Mouse (Mus musculus): ENCODE measurements at regions not wholly inside any gene's neighbourhood (a gene's known extent, or its start where the extent isn't known, plus 50 kb on each side); places are given as distances from the start of the nearest gene placed in this dataset.

DNA sequence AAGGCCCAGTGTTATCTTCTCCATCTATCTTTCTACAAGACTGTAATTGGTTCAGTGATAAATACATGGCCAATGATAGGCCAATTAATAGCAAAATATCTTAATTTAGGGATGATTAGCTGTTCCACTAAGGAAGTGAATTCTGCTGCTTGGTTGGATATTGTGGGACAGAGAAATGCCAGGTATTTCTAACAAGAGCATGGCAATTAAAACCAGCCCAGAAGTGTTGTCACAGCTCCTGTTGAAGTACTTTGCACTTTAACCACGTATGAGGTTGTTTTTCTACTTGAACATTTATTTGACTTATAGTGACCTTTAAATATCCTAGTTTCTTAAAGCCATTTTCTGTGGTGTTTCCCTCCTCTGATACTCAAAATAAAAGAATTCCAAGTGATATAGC, 65.7 kb upstream of the Acsl4 start:
- Histone ChIP-seq H3K4me1 (ENCODE audit: insufficient read depth, low read length) (no peaks in the 10 kb centered on the region), H3K4me3 (ENCODE audit: low read length) (no peak overlapping the region), H3K36me3 (ENCODE audit: insufficient read depth, low read length) (no peaks in the 10 kb centered on the region), H3K27me3 (ENCODE audit: insufficient read depth, low read length) (no peaks in the 10 kb centered on the region), H3K27ac (no peak overlapping the region), H3K9me3 (ENCODE audit: low read length) (no peaks in the 10 kb centered on the region), H3K9ac (replicated peaks; ENCODE audit: low read length) (no peak overlapping the region), H3K4me2 (ENCODE audit: low read depth, low read length) (no peak overlapping the region)
- DNase-seq (ENCODE audit: low spot score) (no peak), ATAC-seq (no peak)
- no peak for TF ChIP-seq CTCF (IDR thresholded peaks at IDR 0.05; ENCODE audit: low read depth)
- 84% methylated on average over 1 of the region's 1 CpGs for WGBS

DNA sequence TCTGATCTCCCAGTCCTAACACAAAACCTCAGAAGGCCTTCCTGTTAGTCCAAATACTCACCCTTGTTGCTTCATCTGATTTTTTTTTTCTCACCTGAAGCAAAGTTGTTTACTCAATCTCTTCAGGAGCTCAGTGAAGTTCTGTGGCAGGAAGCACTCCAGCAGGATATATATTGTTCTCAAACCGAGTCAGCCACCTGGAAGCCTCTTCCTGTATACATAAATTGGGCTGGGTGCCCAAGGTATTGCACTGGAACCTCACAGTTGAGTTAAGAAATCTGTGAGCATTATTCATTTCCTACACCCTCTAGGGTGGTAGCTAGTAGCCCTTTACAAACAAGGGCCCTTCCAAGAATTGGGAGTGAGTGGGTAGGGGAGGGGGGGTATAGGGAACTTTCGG, 73.8 kb upstream of the Acsl4 start:
- H3K9me3 ChIP-seq (ENCODE audit: low read length): no peaks in the 10 kb centered on the region
- DNase-seq (ENCODE audit: low spot score): no peak
- no peaks in the 10 kb centered on the region for H3K27me3 ChIP-seq (ENCODE audit: insufficient read depth, low read length)
- H3K4me2 ChIP-seq (ENCODE audit: low read depth, low read length): no peak overlapping the region
- ATAC-seq: no peak
- no peaks in the 10 kb centered on the region for H3K4me1 ChIP-seq (ENCODE audit: insufficient read depth, low read length)
- no peak overlapping the region for H3K27ac ChIP-seq
- no peaks in the 10 kb centered on the region for H3K36me3 ChIP-seq (ENCODE audit: insufficient read depth, low read length)
- WGBS: 72% methylated on average over 2 of the region's 2 CpGs
- no peak overlapping the region for H3K9ac ChIP-seq (replicated peaks; ENCODE audit: low read length)
- no peak for TF ChIP-seq CTCF (IDR thresholded peaks at IDR 0.05; ENCODE audit: low read depth)
- H3K4me3 ChIP-seq (ENCODE audit: low read length): no peak overlapping the region

DNA sequence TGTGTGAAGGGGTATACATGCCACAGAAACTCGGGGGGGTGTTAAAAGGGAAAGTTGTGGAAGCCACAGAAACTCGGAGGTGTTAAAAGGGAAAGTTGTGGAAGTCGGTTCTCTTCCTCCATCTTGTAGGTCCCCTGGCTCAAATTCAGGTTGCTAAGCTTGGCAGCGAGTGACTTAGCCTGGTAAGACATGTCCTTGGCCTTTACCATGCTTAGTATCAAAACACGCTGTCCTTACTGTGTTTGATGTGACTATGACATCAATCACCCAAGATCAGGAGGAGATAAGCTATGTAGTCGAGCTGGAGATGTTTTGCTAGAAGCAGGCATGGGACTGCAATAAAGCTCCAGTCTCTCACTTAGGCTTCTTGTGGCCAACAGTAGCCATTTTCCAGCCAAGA, 74.4 kb upstream of the Acsl4 start:
- Histone ChIP-seq H3K9ac (replicated peaks; ENCODE audit: low read length) (no peak overlapping the region), H3K4me3 (ENCODE audit: low read length) (no peak overlapping the region), H3K4me1 (ENCODE audit: insufficient read depth, low read length) (no peaks in the 10 kb centered on the region), H3K27ac (no peak overlapping the region), H3K9me3 (ENCODE audit: low read length) (no peaks in the 10 kb centered on the region), H3K4me2 (ENCODE audit: low read depth, low read length) (no peak overlapping the region), H3K27me3 (ENCODE audit: insufficient read depth, low read length) (no peaks in the 10 kb centered on the region), H3K36me3 (ENCODE audit: insufficient read depth, low read length) (no peaks in the 10 kb centered on the region)
- no peak for DNase-seq (ENCODE audit: low spot score)
- WGBS: 71% methylated on average over 6 of the region's 6 CpGs
- ATAC-seq: no peak
- no peak for TF ChIP-seq CTCF (IDR thresholded peaks at IDR 0.05; ENCODE audit: low read depth)

DNA sequence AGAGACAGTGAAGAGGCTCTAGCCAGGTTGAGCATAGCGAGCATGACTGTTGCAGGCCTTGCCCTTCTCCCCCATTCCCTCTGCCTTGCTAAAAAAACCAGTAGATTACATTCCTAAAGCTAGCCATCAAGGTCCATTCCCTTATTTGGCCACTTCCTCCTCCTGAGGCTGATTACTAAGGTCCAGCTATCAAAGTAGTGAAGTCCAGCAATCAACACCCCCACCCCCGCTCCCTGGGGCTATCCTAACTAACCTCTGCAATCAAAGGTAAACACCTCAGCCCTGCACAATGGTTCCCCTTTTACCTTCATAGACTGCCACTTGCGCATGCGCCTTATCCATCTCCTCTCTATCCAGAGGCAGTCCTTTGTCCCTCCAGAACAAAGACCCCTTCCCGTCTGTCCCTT, 77.5 kb upstream of the Acsl4 start:
- Histone ChIP-seq H3K4me2 (ENCODE audit: low read depth, low read length) (no peak overlapping the region), H3K9ac (replicated peaks; ENCODE audit: low read length) (no peak overlapping the region), H3K36me3 (ENCODE audit: insufficient read depth, low read length) (no peaks in the 10 kb centered on the region), H3K9me3 (ENCODE audit: low read length) (no peaks in the 10 kb centered on the region), H3K27me3 (ENCODE audit: insufficient read depth, low read length) (no peaks in the 10 kb centered on the region), H3K27ac (no peak overlapping the region), H3K4me1 (ENCODE audit: insufficient read depth, low read length) (no peaks in the 10 kb centered on the region), H3K4me3 (ENCODE audit: low read length) (no peak overlapping the region)
- 34% methylated on average over 5 of the region's 5 CpGs for WGBS
- ATAC-seq: no peak
- no peak for DNase-seq (ENCODE audit: low spot score)
- TF ChIP-seq CTCF (IDR thresholded peaks at IDR 0.05; ENCODE audit: low read depth): no peak

DNA sequence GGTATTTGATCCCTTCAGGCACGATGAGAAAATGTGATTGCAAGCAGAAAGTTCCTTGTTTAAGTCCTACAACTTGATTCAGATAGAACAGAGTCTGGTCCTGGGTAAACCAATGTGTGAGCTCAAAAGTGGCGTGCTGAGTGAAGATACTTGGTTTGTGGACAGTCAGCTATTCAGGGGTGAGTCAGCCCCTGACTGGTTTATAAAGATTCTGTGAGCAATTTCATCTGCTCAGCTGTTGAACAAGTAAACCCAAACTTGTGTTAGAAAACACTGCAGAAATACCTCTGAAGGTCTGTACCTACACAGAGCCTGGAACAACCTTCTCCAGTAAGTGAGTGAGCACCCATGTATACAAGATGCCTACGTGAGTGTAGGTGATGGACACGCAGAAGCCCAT, 78.1 kb upstream of the Acsl4 start:
- Histone ChIP-seq H3K4me2 (ENCODE audit: low read depth, low read length) (no peak overlapping the region), H3K9me3 (ENCODE audit: low read length) (no peaks in the 10 kb centered on the region), H3K27ac (no peak overlapping the region), H3K27me3 (ENCODE audit: insufficient read depth, low read length) (no peaks in the 10 kb centered on the region), H3K9ac (replicated peaks; ENCODE audit: low read length) (no peak overlapping the region), H3K4me1 (ENCODE audit: insufficient read depth, low read length) (no peaks in the 10 kb centered on the region), H3K36me3 (ENCODE audit: insufficient read depth, low read length) (no peaks in the 10 kb centered on the region), H3K4me3 (ENCODE audit: low read length) (no peak overlapping the region)
- TF ChIP-seq CTCF (IDR thresholded peaks at IDR 0.05; ENCODE audit: low read depth): no peak
- ATAC-seq (no peak), DNase-seq (ENCODE audit: low spot score) (no peak)
- WGBS: 48% methylated on average over 4 of the region's 4 CpGs

DNA sequence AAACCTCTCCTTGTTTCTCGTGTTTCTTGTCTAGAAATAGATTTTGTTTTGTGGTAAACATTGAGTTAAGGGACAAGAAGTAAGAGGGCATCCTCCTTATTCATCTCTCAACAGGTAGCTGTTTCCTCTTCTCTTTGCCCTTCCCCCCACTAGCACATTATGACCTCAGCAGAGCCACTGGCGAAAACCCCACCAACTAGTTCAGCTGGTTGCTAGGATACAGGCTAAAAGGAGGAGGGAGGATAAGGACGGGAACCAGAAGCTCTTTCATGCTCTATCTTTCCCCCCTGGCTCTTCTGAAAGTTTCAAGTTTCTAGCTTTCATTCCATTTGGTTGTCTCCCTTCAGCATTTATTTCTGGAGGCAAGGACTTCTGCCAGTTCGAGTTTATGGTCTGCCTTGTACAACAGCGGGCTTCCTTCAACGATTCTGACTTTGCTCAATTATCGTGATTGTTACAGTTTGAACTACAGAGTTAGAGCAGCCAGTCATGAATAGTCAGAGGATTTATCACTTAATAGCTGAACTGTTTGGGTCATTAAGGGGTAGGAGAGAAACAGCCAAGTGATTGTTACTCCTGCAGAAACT, 78.8 kb upstream of the Acsl4 start:
- no peak overlapping the region for H3K4me3 ChIP-seq (ENCODE audit: low read length)
- H3K36me3 ChIP-seq (ENCODE audit: insufficient read depth, low read length): no peaks in the 10 kb centered on the region
- TF ChIP-seq CTCF (IDR thresholded peaks at IDR 0.05; ENCODE audit: low read depth): no peak
- 21% methylated on average over 7 of the region's 7 CpGs for WGBS
- ATAC-seq (no peak), DNase-seq (ENCODE audit: low spot score) (peak; percentile 27)
- H3K4me2 ChIP-seq (ENCODE audit: low read depth, low read length): no peak overlapping the region
- no peaks in the 10 kb centered on the region for H3K9me3 ChIP-seq (ENCODE audit: low read length)
- H3K27me3 ChIP-seq (ENCODE audit: insufficient read depth, low read length): no peaks in the 10 kb centered on the region
- H3K27ac ChIP-seq: no peak overlapping the region
- H3K4me1 ChIP-seq (ENCODE audit: insufficient read depth, low read length): no peaks in the 10 kb centered on the region
- no peak overlapping the region for H3K9ac ChIP-seq (replicated peaks; ENCODE audit: low read length)

DNA sequence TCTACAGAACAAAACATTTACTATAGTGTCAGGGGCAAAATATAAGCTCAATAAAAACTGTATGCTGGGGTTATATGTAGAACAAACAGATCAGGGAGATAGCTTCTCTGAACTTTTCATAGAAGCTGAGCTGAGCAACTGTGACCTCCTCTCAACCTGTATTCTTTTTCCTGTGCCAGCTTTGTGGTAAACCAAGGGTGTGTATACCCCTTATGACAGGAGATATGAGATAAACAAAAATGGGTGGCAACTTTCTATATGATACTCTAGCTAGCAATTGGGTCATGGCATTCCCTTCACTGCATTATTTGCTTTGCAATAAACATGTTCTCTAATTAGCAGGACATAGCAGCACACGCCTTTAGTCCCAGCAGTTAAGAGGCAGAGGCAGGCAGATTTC, 79.7 kb upstream of the Acsl4 start:
- DNase-seq (ENCODE audit: low spot score) (no peak), ATAC-seq (no peak)
- Histone ChIP-seq H3K4me1 (ENCODE audit: insufficient read depth, low read length) (no peaks in the 10 kb centered on the region), H3K4me2 (ENCODE audit: low read depth, low read length) (no peak overlapping the region), H3K9me3 (ENCODE audit: low read length) (no peaks in the 10 kb centered on the region), H3K27me3 (ENCODE audit: insufficient read depth, low read length) (no peaks in the 10 kb centered on the region), H3K27ac (no peak overlapping the region), H3K9ac (replicated peaks; ENCODE audit: low read length) (no peak overlapping the region), H3K36me3 (ENCODE audit: insufficient read depth, low read length) (no peaks in the 10 kb centered on the region), H3K4me3 (ENCODE audit: low read length) (no peak overlapping the region)
- TF ChIP-seq CTCF (IDR thresholded peaks at IDR 0.05; ENCODE audit: low read depth): no peak
- WGBS: 85% methylated on average over 1 of the region's 1 CpGs

All from hindbrain, postnatal 0 days (tissue).